Mouse (Mus musculus): ENCODE data around the gene Osbpl3.

Osbpl3 gene

DNA sequence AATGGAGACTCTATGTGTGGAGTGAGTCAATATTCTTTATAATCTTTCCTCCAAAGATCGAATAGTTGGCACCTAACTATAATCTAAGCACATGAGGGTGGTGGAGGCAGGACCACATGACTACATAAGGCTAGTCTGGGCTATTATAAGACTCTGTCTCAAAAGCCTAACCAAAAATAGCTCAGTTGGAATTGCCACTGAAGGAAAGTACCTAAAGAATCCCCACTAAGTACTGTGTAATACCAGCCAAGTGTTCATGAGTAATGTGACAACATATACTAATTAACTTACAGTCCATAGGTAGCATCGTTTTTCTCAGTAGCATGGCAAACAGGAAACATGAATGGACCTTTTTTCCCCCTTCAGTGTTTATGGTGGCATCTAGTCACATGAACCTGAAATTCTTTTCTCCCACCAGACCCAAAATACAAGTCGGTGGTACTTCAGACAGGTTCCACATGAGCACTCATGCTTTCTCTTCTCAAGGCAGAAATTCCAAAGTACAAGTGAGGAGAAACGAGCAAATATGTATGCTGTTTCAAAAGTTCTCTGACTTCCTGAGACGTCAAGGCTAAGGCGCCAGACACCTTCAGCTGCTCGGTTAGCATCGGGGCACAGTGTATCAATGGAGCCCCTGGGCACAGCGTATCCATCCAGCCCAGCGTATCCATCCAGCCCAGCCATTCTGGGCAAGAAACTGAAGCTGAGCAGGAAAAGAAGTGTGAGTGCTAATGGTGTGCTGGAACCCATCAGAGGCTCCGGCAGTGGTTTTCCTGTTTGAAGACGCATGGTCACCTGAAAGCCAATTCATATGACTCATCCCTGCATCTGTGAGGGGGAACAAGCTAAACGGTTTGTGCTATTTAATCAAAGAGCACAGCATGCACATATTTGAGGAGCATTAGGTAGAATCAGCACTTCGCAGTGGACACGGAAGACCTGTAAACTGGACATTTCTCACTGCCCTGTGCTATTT, 120.9 kb downstream of the Osbpl3 start:
- no peak for DNase-seq (ENCODE audit: low spot score in 2 of 2)

GRCm38 (mm10) chr6:50333346-50333745, 122.7 kb downstream of the Osbpl3 start:
- no peak for DNase-seq (ENCODE audit: low spot score in 2 of 2)

DNA sequence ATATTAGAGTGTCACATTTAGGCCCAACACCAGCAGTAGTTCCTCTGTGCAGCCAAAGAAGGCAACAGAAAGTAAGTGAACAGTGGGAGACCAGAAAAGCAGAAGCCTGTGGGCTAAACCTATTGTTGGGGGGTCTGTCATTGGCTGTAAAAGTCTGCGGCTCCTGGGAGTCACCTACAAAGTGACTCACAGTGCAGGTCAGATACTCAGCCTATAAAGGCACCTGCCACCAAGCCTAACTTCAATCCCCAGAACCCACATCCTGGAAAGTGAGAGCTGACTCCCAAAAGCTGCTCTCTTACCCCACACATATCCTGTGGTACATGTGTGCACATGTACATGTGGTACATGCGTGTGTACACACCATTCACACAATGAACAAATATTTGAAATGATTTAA, 124.5 kb downstream of the Osbpl3 start:
- no peak for DNase-seq (ENCODE audit: low spot score in 2 of 2)

DNA sequence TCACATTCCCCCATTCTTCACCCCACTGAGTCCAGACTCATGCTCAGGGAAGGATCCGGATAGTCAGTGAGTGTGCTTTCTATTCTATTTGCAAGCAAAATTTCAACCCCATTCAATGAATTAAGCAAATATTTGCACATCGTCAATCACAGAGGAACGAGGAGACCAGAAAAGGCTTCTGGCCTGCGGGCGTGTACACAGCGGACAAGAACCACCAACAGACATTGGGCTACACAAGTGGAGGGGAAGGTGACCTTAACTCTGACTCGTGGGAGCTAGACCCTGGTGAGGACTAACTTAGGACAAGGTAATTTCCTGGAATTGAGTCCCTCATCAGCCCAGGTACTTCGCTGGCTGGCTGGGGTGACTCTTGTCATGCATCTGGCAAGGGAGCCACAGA, 126.6 kb downstream of the Osbpl3 start:
- no peak for DNase-seq (ENCODE audit: low spot score in 2 of 2)

GRCm38 (mm10) chr6:50328901-50329300, 127.1 kb downstream of the Osbpl3 start:
- no peak for DNase-seq (ENCODE audit: low spot score in 2 of 2)

DNA sequence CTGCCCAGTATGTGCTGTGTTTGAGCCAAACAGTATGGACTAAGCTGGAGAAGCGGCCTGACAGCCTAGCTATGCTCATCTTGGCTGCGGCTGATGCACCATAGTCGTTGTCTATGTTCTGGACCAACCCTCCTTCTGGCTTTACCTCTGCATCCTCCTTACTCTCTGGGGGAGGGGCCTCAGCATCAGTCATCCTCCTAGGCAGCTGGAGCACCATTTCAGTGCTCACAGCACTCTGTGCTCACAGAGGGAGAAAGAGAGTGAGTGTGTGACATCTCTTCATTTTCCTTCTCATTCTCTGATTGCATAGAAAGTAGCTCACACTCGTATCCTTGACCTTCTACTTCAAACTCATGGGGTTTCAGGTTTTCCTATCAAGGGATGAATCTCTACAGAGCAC, 129.8 kb downstream of the Osbpl3 start:
- DNase-seq (ENCODE audit: low spot score in 2 of 2): no peak

GRCm38 (mm10) chr6:50325485-50325884, 130.5 kb downstream of the Osbpl3 start:
- DNase-seq (ENCODE audit: low spot score in 2 of 2): no peak

DNA sequence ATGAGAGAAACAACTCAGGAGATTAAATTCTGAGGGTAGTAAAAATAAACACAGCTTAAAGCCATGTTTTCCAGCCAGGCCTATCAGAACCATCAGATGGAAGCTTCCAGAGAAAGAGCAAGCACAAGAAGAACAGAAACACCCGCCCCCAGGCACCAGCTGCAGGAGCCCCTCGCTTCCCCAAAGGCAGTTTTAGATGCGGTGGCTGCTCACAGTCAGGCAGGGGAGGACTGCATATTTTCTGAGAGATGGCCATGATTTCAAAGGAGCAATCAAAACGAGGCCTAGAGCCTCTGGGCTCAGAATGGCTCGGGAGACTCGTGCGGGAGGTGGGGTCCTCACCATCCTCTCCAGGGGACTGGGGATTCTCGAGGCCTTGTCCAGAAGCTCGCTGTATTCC, 133.4 kb downstream of the Osbpl3 start:
- DNase-seq (ENCODE audit: low spot score in 2 of 2): no peak

GRCm38 (mm10) chr6:50321739-50322138, 134.3 kb downstream of the Osbpl3 start:
- DNase-seq (ENCODE audit: low spot score in 2 of 2): no peak

DNA sequence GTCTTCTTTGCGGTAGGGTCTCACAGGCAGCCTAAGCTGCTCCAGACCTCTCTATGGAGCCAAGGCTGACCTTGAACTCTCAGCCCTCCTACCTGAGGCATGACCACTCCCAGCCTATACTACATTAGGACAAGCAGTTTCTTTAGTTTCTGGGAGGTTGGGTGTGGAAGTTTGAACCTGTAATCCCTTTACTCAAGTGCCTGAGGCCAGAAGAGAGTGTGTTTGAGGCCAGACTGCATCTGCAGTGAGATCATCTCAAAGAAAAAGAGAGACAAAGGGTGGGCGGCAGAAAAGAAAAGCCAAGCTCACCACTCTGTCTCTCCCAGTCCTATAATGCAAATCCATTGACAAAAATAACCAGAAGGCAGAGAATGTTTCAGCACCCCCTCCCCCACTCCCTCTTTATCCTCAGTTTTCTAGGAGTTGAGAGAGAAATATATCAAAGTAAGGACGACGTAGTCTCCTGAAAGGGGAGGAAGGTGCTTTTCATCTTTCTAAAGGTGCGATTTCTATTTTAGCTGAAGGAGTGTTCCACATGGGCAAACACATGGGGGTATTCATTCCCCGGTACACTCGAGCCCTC, 137.3 kb downstream of the Osbpl3 start:
- no peak for DNase-seq (ENCODE audit: low spot score in 2 of 2)

DNA sequence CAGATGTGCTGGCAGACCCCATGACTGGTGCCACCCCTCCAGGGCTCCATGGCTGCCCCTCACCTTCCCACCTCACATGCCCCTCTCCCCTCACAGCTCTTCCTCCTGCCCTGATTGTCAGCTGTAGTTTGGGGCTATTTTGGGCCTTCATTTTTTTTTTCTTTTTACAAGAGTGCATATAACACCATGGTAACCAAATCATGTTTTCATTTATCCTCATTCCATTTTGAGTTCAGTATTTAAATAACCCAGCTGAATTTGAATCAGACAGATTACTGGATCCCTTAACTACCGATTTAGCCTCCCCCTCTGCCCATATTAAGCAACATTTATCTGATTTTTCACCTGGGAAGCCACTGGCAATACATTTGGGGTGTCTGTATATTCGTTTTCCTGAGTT, 137.9 kb downstream of the Osbpl3 start:
- DNase-seq (ENCODE audit: low spot score in 2 of 2): no peak

DNA sequence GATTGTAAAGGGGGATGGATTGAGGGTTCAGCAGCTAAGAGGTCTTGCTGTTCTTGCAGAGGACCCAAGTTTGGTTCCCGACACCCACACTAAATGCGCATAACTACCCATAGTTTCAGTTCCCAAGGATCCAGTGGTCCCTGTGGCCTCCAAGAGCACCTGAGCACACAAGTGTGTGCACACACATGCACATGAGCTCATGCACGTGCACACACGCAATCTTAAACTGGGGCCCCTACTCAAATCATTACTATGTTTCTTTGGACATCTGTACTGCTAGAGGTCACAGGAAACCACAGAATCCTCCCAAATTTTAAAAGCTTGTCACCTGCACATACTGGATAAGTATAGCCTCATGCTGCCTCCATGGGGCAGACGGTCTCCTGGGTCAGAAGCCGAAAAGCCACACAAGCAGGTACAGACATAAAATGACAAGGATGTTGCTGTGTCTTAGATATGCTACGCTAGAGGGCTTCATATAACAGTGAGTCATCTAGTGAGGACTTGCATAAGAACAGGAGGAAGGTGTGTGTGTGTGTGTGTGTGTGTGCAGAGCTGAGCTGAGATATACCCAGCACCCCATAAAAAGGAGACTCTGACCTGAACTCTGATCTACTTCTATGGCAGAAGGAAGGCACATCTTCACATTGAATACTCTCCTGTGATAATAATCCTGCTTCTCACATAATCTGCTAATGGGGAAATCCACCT, 139.1 kb downstream of the Osbpl3 start:
- no peak for DNase-seq (ENCODE audit: low spot score in 2 of 2)

GRCm38 (mm10) chr6:50314406-50315071, 141.5 kb downstream of the Osbpl3 start:
- no peak for DNase-seq (ENCODE audit: low spot score in 2 of 2)

GRCm38 (mm10) chr6:50312647-50313046, 143.4 kb downstream of the Osbpl3 start:
- DNase-seq (ENCODE audit: low spot score in 2 of 2): peak; percentile 55 to 74

GRCm38 (mm10) chr6:50309019-50309418, 147.0 kb downstream of the Osbpl3 start:
- peak in 1 of 2 experiments; percentile 32 for DNase-seq (ENCODE audit: low spot score in 2 of 2)

DNA sequence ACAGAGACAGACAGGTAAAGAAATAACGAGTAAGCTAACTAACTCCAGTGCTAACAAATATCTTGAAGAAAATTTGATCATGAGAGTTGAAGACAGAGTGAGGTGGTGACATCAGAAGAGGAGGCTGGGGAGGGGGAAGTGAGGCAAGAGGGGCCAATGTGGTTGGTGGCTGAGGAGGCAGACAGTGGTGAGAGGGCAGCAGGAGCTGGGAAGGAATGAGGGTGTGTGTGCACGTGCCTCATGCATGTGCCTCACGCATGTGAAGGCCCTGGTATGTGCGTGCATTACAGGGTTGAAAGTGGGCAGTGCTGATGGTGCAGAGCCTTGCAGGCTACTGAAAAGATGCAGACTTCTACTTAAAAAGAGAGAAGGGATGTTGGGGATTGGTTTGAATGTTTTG, 149.4 kb downstream of the Osbpl3 start:
- DNase-seq (ENCODE audit: low spot score in 2 of 2): no peak

DNA sequence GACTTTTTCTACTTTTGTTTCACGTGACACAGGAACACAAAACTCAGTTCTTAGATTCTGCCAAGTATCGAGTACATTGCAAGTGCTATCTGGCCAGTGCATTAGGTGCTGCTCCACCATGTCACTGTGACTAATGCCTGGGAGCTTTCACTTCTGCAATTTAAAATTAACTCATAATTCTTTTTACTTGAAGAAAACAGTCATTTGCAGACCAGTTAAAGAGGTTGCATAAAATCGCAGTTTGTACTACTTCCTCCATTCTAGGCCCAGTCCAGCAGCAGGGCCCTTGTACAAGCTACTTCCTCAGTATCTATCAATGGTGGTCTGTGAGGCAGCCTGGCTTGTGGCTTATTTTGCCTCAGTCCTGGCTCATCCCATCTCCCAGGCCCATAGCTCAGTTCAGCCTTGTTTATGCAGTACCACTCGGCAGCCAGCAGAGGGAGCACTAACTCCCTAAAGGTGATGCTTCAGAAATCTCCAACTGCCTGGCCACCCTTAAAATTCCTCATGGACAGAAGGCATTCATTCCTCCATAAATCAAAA, 151.0 kb downstream of the Osbpl3 start:
- DNase-seq (ENCODE audit: low spot score in 2 of 2): peak; percentile 63 to 87

DNA sequence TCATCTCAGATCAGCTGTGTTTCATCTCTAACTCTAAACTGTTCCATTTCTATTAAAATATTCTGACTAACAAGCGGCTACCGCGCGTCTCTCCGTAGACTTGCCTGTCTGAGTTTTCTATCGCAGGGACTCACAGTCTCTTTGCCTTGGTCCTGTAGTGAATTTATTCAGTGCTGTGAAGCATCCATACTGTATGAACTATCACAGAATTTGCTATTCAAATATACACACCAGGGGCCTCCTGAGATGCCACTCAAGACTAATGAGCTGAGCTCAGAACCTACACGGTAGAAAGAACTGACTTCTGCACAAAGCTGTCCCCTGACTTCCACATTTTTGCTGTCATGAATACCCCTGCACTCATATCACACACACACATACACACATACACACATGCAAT, 154.9 kb downstream of the Osbpl3 start:
- DNase-seq (ENCODE audit: low spot score in 2 of 2): no peak

- no peak for DNase-seq (ENCODE audit: low spot score in 2 of 2)
Observed at GRCm38 (mm10) chr6:50300622-50301021, 155.4 kb downstream of the Osbpl3 start.

DNA sequence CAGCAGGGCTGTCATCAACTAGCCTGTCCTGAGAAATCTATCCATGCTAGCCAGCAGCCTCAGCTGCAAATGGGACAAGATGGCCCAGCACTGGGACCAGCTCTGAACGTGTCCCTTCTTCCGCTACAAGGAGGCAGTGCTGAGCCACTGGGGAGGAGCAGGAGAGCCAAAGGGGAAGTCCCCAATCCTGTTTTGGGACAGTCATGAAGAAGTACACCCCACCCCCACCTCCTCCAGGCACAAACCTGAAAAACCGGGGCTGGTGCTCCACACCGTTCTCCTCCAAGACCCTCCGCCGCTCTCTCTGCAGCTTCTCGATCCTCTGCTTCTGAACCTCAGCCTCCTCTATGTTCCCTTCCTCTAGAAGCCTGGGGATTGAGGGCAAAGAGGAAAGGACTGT, 156.9 kb downstream of the Osbpl3 start:
- no peak for DNase-seq (ENCODE audit: low spot score in 2 of 2)

DNA sequence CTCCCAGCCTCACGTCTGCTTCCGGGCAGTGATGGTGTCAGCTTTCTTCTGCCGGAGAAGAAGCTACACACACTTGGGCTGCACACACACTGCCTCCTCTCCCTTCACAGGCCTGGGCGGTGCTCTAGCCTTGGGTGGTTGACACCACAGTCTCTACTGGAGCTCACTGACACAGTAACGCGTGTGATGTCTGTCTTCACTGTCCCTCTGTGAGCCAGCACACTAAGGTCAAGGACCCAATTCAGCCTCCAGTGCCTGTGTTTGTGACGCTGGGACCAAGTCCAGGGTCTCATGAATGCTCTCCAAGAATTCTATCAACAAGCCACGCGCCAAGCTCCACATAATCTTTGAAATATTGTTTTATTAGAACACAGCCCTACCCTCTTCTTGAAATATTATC, 158.3 kb downstream of the Osbpl3 start:
- DNase-seq (ENCODE audit: low spot score in 2 of 2): no peak

DNA sequence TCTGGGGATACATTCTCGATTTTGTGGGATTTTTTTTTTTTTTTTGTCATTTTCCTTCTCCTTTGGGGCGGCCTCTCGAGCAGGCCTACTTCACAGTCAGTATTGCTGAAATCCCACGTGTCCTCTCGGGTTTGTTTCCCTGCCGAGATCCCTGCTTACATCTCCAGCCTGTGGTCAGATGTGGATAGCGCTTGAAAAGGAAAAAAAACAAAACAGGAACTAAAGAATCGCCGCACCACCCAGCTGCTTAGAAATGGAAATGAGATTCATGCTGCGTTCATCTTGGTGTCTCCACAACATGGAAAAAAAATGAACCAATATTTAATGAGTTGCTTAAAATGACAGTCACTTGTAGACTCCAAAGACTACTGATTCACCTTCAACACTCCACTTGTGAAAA, 160.9 kb downstream of the Osbpl3 start:
- DNase-seq (ENCODE audit: low spot score in 2 of 2): no peak

All from urinary bladder, postnatal 4 days (tissue).